In genomic region chr6:97060074-97060681, GRCm38 (mm10) we compare ENCODE assay signal across 7 mouse cellular contexts. TPM values are rescaled to one million over a fixed set of nuclear protein-coding genes. Genes with fewer than 3 reads are reported as not detected.
A peak's percentile ranks its signal among the peaks of the same experiment; 100 is the strongest.
DNase-seq lines count a peak whose midpoint lies in the region; ATAC-seq and TF ChIP-seq lines count a peak whose summit lies in the region.

Fam19a4 (minus strand) TSS chr6:97060413.

- peak within 1 kb of the TSS; percentile 46 for H3K4me3 ChIP-seq in embryonic facial prominence, embryonic 13.5 days
- peak within 1 kb of the TSS; percentile 36 for H3K4me3 ChIP-seq in intestine, embryonic 15.5 days (replicated peaks)
- peak within 1 kb of the TSS; percentile 37 for H3K4me3 ChIP-seq in lung, embryonic 14.5 days (ENCODE audit: low read depth, low read length)

- peaks cover 15% of the 10 kb centered on the region; the same call in 1 of the 2 replicates for H3K4me1 ChIP-seq in embryonic facial prominence, embryonic 13.5 days
- H3K4me1 ChIP-seq in intestine, embryonic 15.5 days (replicated peaks) = peaks cover 7% of the 10 kb centered on the region
- 0 out of 2 replicates have a peak, but pooled peaks cover 7% of the 10 kb centered on the region for H3K4me1 ChIP-seq in lung, embryonic 14.5 days (ENCODE audit: insufficient read depth)

- WGBS in embryonic facial prominence, embryonic 13.5 days = 1% methylated on average over 30 of the region's 30 CpGs
- 1% methylated on average over 30 of the region's 30 CpGs for WGBS in intestine, embryonic 15.5 days
- under 1% methylated on average over 30 of the region's 30 CpGs for WGBS in lung, embryonic 14.5 days

- no peaks in the 10 kb centered on the region for H3K9me3 ChIP-seq in embryonic facial prominence, embryonic 13.5 days
- H3K9me3 ChIP-seq in intestine, embryonic 15.5 days = no peaks in the 10 kb centered on the region
- H3K9me3 ChIP-seq in lung, embryonic 14.5 days (ENCODE audit: low read depth, low read length) = no peaks in the 10 kb centered on the region

- H3K27me3 ChIP-seq in embryonic facial prominence, embryonic 13.5 days = peaks cover 57% of the 10 kb centered on the region
- peaks cover 29% of the 10 kb centered on the region for H3K27me3 ChIP-seq in intestine, embryonic 15.5 days (replicated peaks)
- H3K27me3 ChIP-seq in lung, embryonic 14.5 days (ENCODE audit: insufficient read depth, low read length) = peaks cover 29% of the 10 kb centered on the region

- H3K27ac ChIP-seq in embryonic facial prominence, embryonic 13.5 days = no peak within 1 kb of the TSS
- no peak within 1 kb of the TSS for H3K27ac ChIP-seq in intestine, embryonic 15.5 days
- no peak within 1 kb of the TSS for H3K27ac ChIP-seq in lung, embryonic 14.5 days (ENCODE audit: low read depth)

- H3K4me2 ChIP-seq in embryonic facial prominence, embryonic 13.5 days = peak within 1 kb of the TSS; percentile 78
- H3K4me2 ChIP-seq in intestine, embryonic 15.5 days (replicated peaks) = peak within 1 kb of the TSS; percentile 81
- peak within 1 kb of the TSS; percentile 64 for H3K4me2 ChIP-seq in lung, embryonic 14.5 days

- no peak; the same call in 1 of the 2 replicates for ATAC-seq in embryonic facial prominence, embryonic 13.5 days (ENCODE audit: insufficient number of reproducible peaks, insufficient read depth, low FRiP score, low TSS enrichment, low read depth)
- peak; percentile 90 for ATAC-seq in intestine, embryonic 15.5 days
- ATAC-seq in lung, embryonic 14.5 days (ENCODE audit: insufficient read depth) = peak; percentile 95

- peak; percentile 7 for DNase-seq in thymus, postnatal 4 days
- DNase-seq in thymus, postnatal 10 days (ENCODE audit: low spot score in 2 of 2) = no peak
- DNase-seq in lung, embryonic 14.5 days = peak; percentile 66
- DNase-seq in retina, postnatal 7 days (ENCODE audit: low read depth, low spot score) = peak; percentile 11
- no peak for DNase-seq in thymus, adult 18-20 months

- TF ChIP-seq CTCF in lung, embryonic 14.5 days (IDR thresholded peaks at IDR 0.05; ENCODE audit: low read depth) = 0 out of 2 replicates have a peak, but pooled peaks have one; percentile 9

- peak within 1 kb of the TSS; percentile 57 for H3K9ac ChIP-seq in embryonic facial prominence, embryonic 13.5 days
- H3K9ac ChIP-seq in intestine, embryonic 15.5 days = 0 out of 2 replicates have a peak within 1 kb of the TSS, but pooled peaks have one; percentile 4
- peak within 1 kb of the TSS; percentile 25 for H3K9ac ChIP-seq in lung, embryonic 14.5 days

- H3K36me3 ChIP-seq in embryonic facial prominence, embryonic 13.5 days = no peaks in the 10 kb centered on the region
- H3K36me3 ChIP-seq in intestine, embryonic 15.5 days = no peaks in the 10 kb centered on the region
- H3K36me3 ChIP-seq in lung, embryonic 14.5 days (ENCODE audit: insufficient read depth) = no peaks in the 10 kb centered on the region

RNA-seq across cellular contexts. Expression of gene Fam19a4, which starts in this region (rescaled TPM):
- polyA plus RNA-seq in embryonic facial prominence, embryonic 13.5 days (2015; fragmentation: Nextera tagmentation; extraction: Ambion mirVana) = 0.54 and 0.63 TPM in 2 replicates
- polyA plus RNA-seq in intestine, embryonic 15.5 days (2015; fragmentation: Nextera tagmentation; extraction: Ambion mirVana) = 0.08 and 0.09 TPM in 2 replicates
- polyA plus RNA-seq in lung, embryonic 14.5 days (2014; fragmentation: Nextera tagmentation; extraction: Ambion mirVana) = not detected in 2 replicates

Comparison
In these comparisons a context has a peak if more than half of its experiments do, and no peak if none do; other contexts are left out.
1. DNase-seq: peak in thymus, postnatal 4 days (single experiment) and retina, postnatal 7 days (single experiment); none in thymus, postnatal 10 days (0 of 2) and thymus, adult 18-20 months (0 of 2).
2. Peak in ATAC-seq, H3K4me3 ChIP-seq, H3K9ac ChIP-seq and H3K4me2 ChIP-seq in intestine, embryonic 15.5 days; RNA of the gene not detected or under 1 TPM.
3. Peak in DNase-seq, ATAC-seq, H3K4me3 ChIP-seq, H3K9ac ChIP-seq and H3K4me2 ChIP-seq in lung, embryonic 14.5 days; RNA of the gene not detected or under 1 TPM.
4. H3K9ac ChIP-seq: peak in every context shown above with its lines; median percentile 57 in embryonic facial prominence, embryonic 13.5 days; 25 in lung, embryonic 14.5 days; 4 in intestine, embryonic 15.5 days.
5. Peak in every context shown above with its lines, with median percentiles within 50 percentile points of each other: H3K4me2 ChIP-seq and H3K4me3 ChIP-seq.